Mouse (Mus musculus) CD4-positive helper T cell, adult 2 months (primary cell): ENCODE results near the gene Mmd.

Experiments
- DNase-seq: peaks from one replicate; pipeline ENCODE4 v3.0.0-alpha.2; 2012; ENCODE audit warnings: low read depth, missing footprints, low spot score

The Mmd gene

GRCm38 (mm10) chr11:90249025-90249650 lies at the start of gene Mmd:
TSS of gene Mmd (plus strand) at chr11:90249456.
- DNase-seq = peak; percentile 100

GRCm38 (mm10) chr11:90200826-90201225 lies 48.4 kb upstream of the Mmd start:
- no peak for DNase-seq

GRCm38 (mm10) chr11:90214246-90214645 lies 35.0 kb upstream of the Mmd start:
- no peak for DNase-seq

- no peak for DNase-seq
These were observed 29.1 kb upstream of the Mmd start for GRCm38 (mm10) chr11:90220022-90220645.

- DNase-seq = no peak
These were observed 28.5 kb upstream of the Mmd start for GRCm38 (mm10) chr11:90220750-90221149.

GRCm38 (mm10) chr11:90224914-90225470 lies 24.3 kb upstream of the Mmd start:
- peak; percentile 64 for DNase-seq

GRCm38 (mm10) chr11:90227000-90227922 lies 22.0 kb upstream of the Mmd start:
- DNase-seq = no peak

GRCm38 (mm10) chr11:90228251-90228949 lies 20.9 kb upstream of the Mmd start:
- DNase-seq = no peak

- DNase-seq = no peak
These were observed 19.5 kb upstream of the Mmd start for GRCm38 (mm10) chr11:90229800-90230199.

GRCm38 (mm10) chr11:90230671-90231070 lies 18.6 kb upstream of the Mmd start:
- no peak for DNase-seq

GRCm38 (mm10) chr11:90231631-90232030 lies 17.6 kb upstream of the Mmd start:
- no peak for DNase-seq

- no peak for DNase-seq
These were observed 16.6 kb upstream of the Mmd start for GRCm38 (mm10) chr11:90232685-90233084.

GRCm38 (mm10) chr11:90235221-90235620 lies 14.0 kb upstream of the Mmd start:
- DNase-seq = no peak

GRCm38 (mm10) chr11:90237616-90238015 lies 11.6 kb upstream of the Mmd start:
- no peak for DNase-seq

GRCm38 (mm10) chr11:90238657-90239056 lies 10.6 kb upstream of the Mmd start:
- peak; percentile 58 for DNase-seq

- no peak for DNase-seq
These were observed 8.5 kb upstream of the Mmd start for GRCm38 (mm10) chr11:90240652-90241330.

- DNase-seq = no peak
These were observed 7.4 kb upstream of the Mmd start for GRCm38 (mm10) chr11:90241874-90242273.

- no peak for DNase-seq
These were observed 6.0 kb upstream of the Mmd start for GRCm38 (mm10) chr11:90243300-90243699.

- no peak for DNase-seq
These were observed 3.6 kb upstream of the Mmd start for GRCm38 (mm10) chr11:90245630-90246029.

- no peak for DNase-seq
These were observed 2.6 kb upstream of the Mmd start for GRCm38 (mm10) chr11:90246676-90247075.

- no peak for DNase-seq
These were observed 1.5 kb upstream of the Mmd start for GRCm38 (mm10) chr11:90247793-90248192.
